Mouse (Mus musculus) heart, embryonic 16.5 days (tissue): ENCODE data around the gene Aqp8. TPM values are rescaled to one million over a fixed set of nuclear protein-coding genes. Genes with fewer than 3 reads are reported as not detected.

ENCODE experiments used
- ATAC-seq: fragments of 200-750 bp; cut with Nextera tagmentation; replicated peaks from 2 replicates; pipeline ENCODE4 v1.8.0; 2017; ENCODE audit warnings: moderate number of reproducible peaks; ENCODE audit not compliant: insufficient read depth, low FRiP score; ENCODE audit errors: extremely low read depth
- H3K27ac ChIP-seq: fragments of 300-500 bp; sonication (generic); 2 replicates; pipeline ENCODE4 v1.5.1; 2014; ENCODE audit warnings: mild to moderate bottlenecking, low read length, control low read depth, moderate library complexity
- H3K27me3 ChIP-seq: fragments of 300-500 bp; sonication (generic); 2 replicates; pipeline ENCODE4 v1.6.1; 2014; ENCODE audit warnings: low read length, mixed read lengths; ENCODE audit not compliant: control insufficient read depth, insufficient read depth
- H3K36me3 ChIP-seq: fragments of 300-500 bp; sonication (generic); 2 replicates; pipeline ENCODE4 v1.6.1; 2014; ENCODE audit not compliant: control insufficient read depth, insufficient read depth
- H3K4me1 ChIP-seq: fragments of 300-500 bp; sonication (generic); 2 replicates; pipeline ENCODE4 v1.6.1; 2014; ENCODE audit warnings: low read length, mixed read lengths; ENCODE audit not compliant: control insufficient read depth, insufficient read depth
- H3K4me2 ChIP-seq: fragments of 300-500 bp; sonication (generic); 2 replicates; pipeline ENCODE4 v1.6.1; 2014; ENCODE audit warnings: low read depth, mild to moderate bottlenecking, control low read depth, low read length
- H3K4me3 ChIP-seq: fragments of 300-500 bp; sonication (generic); 2 replicates; pipeline ENCODE4 v1.5.1; 2014; ENCODE audit warnings: mild to moderate bottlenecking, control low read depth, low read length
- H3K9ac ChIP-seq: fragments of 300-500 bp; sonication (generic); 2 replicates; pipeline ENCODE4 v1.6.1; 2014; ENCODE audit warnings: low read length, control low read depth
- H3K9me3 ChIP-seq: fragments of 300-500 bp; sonication (generic); replicated peaks from 2 replicates; pipeline ENCODE4 v1.6.1; 2016; ENCODE audit warnings: low read length; ENCODE audit not compliant: control insufficient read depth
- WGBS: fragments of 180-500 bp; shearing (Covaris S2); extraction: QIAGEN DNeasy Blood & Tissue Kit; methylation state at CpG from one replicate; pipeline ENCODE4 v1.1.7; 2014; 5-methylcytosine and 5-hydroxymethylcytosine counted together
- polyA plus RNA-seq: library from polyadenylated mRNA; unstranded; fragments of >200 nt; fragmentation: Nextera tagmentation; extraction: Ambion mirVana; gene quantifications from 2 replicates; pipeline ENCODE4 v1.2.1, GENCODE M21; 2015

The Aqp8 gene
- polyA plus RNA-seq, 1 experiment from 2014 or later = 0.83 TPM

DNA sequence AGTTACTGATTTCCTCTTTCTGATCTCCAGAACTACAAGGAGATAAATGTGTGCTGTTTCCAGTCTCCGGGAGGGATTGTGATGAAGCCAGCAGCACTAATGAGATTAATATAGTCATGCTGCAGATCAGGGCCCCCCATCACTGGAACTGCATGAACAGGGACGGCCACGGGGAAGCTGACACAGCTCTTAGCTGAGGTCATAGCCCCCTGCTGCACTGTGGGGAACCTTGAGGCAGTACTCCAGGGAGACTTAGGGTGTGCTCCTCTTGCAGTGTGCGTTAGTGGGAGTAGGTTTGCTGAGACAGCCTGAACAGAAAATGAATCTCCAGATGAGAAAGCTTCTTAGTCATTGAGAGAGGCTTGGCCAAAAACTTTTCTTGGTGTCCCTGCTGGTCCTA is 30.9 kb upstream of the Aqp8 start:
- no peak for ATAC-seq

DNA sequence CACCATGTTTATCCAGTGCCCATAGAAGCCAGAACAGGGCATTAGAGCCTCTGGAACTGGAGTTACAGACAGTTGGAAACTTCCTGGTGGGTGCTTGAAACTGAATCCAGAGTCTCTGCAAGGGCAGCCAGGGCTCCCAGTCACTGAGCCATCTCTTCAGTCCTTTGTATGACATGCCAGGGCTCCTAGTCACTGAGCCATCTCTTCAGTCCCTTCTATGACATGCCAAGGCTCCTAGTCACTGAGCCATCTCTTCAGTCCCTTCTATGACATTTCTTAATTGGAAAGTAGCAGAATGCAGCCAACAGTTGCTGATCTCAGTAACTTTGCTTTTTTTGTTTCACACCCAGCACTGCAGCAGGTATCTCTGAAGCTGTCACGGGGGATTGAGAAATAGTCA is 20.0 kb upstream of the Aqp8 start:
- no peak for ATAC-seq
- no peaks in the 10 kb centered on the region for H3K36me3 ChIP-seq
- no peak overlapping the region for H3K27ac ChIP-seq
- H3K4me1 ChIP-seq = no peaks in the 10 kb centered on the region
- peaks cover 2% of the 10 kb centered on the region; the same call in 1 of the 2 replicates for H3K9me3 ChIP-seq
- no peak overlapping the region for H3K4me3 ChIP-seq
- no peak overlapping the region for H3K4me2 ChIP-seq
- H3K9ac ChIP-seq = no peak overlapping the region
- H3K27me3 ChIP-seq = no peaks in the 10 kb centered on the region
- 53% methylated on average over 1 of the region's 1 CpGs for WGBS

More for the DNA sequence above, 30.9 kb upstream of the Aqp8 start:
- Histone ChIP-seq H3K27ac (no peak overlapping the region), H3K9ac (no peak overlapping the region), H3K4me2 (no peak overlapping the region), H3K4me1 (no peaks in the 10 kb centered on the region), H3K9me3 (no peaks in the 10 kb centered on the region), H3K27me3 (no peaks in the 10 kb centered on the region), H3K36me3 (peaks cover 4% of the 10 kb centered on the region; the same call in 1 of the 2 replicates), H3K4me3 (no peak overlapping the region)
- WGBS = 68% methylated on average over 4 of the region's 4 CpGs

DNA sequence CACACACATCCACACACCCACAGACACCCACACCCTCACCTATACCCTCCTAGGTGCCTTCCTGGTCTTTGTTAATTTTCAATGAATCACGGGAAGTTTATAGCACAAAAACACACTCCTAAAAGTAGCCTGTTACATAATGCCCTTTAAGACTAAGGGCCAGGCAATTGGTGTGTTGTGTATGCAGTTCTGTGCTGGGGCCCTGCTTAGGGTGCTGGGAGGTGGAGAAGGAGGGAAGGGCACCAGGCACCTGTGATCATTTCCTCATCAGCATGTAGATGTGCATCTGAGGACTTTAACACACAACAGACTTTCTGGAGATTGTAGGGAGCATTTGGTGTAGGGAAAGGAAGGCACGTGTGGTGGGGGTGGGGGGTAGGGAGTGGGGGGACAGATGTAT is 13.3 kb upstream of the Aqp8 start:
- Histone ChIP-seq H3K9ac (no peak overlapping the region), H3K36me3 (no peaks in the 10 kb centered on the region), H3K4me1 (no peaks in the 10 kb centered on the region), H3K9me3 (no peaks in the 10 kb centered on the region), H3K27ac (no peak overlapping the region), H3K27me3 (no peaks in the 10 kb centered on the region), H3K4me3 (no peak overlapping the region), H3K4me2 (no peak overlapping the region)
- ATAC-seq = no peak
- 87% methylated on average over 2 of the region's 2 CpGs for WGBS

DNA sequence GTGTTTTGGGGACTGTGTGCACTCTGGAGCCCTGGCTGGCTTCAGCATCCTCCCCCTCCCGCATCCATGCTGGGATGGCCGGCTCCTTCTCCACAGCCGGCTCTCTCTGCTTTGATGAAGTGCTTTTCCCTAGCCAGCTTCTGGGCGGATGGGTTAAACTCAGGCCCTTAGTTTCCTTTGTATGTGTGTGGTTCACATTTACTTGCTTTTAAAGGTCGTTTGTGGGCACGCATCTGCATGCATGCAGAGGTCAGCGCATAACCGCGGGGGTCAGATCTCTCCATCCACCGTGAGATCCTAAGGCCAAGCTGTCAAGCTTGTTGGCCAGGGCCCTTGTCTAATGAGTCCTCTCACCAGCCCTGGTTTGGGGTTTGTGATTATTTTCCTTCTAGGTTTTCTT is 12.4 kb upstream of the Aqp8 start:
- H3K27me3 ChIP-seq = no peaks in the 10 kb centered on the region
- no peaks in the 10 kb centered on the region for H3K4me1 ChIP-seq
- H3K36me3 ChIP-seq = no peaks in the 10 kb centered on the region
- no peak overlapping the region for H3K4me3 ChIP-seq
- H3K9me3 ChIP-seq = no peaks in the 10 kb centered on the region
- 73% methylated on average over 10 of the region's 10 CpGs for WGBS
- H3K9ac ChIP-seq = no peak overlapping the region
- no peak overlapping the region for H3K4me2 ChIP-seq
- ATAC-seq = no peak
- H3K27ac ChIP-seq = no peak overlapping the region

DNA sequence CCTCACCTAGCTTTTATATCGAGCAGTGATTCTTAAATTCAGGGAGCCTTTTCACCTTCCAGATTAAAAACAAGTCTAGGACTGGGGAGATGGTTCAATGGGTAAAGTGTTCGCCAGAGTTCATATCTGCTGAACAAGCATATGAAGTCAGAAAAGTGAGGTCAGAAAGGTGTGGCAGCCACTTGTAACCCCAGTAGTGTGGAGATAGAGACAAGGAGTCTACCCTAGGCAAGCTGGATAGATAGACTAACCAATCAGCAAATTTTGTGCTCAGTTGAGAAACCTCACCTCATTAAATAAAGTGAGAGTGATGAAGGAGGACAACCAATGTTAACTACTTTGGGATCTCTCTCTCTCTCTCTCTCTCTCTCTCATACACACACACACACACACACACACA is 11.6 kb upstream of the Aqp8 start:
- H3K9me3 ChIP-seq = no peaks in the 10 kb centered on the region
- H3K4me1 ChIP-seq = no peaks in the 10 kb centered on the region
- H3K4me2 ChIP-seq = no peak overlapping the region
- no peak for ATAC-seq
- H3K27me3 ChIP-seq = no peaks in the 10 kb centered on the region
- no peak overlapping the region for H3K9ac ChIP-seq
- H3K36me3 ChIP-seq = no peaks in the 10 kb centered on the region
- 84% methylated on average over 2 of the region's 2 CpGs for WGBS
- no peak overlapping the region for H3K4me3 ChIP-seq
- no peak overlapping the region for H3K27ac ChIP-seq

DNA sequence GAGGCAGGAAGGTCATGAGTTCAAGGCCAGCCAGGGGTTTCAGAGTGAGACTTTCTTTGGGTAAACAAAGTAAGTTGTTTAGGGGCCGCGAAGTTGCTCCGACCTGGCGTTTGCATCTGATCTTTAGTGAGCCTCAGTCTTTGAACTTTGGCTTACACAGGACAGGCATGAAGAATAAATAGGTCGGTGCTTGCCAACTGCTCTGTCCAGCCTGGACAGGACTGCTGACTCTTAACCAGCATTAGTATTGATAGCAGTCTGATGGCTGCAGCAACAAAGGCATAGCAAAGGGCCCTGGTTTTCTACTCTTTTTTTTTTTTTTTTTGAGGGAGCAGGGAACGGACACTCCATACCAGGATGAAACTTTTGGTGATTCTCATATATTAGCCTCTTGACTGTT is 9.5 kb upstream of the Aqp8 start:
- ATAC-seq = no peak
- 50% methylated on average over 6 of the region's 6 CpGs for whole genome bisulfite sequencing
- H3K4me3 ChIP-seq = no peak overlapping the region
- no peaks in the 10 kb centered on the region for H3K4me1 ChIP-seq
- H3K4me2 ChIP-seq = no peak overlapping the region
- no peaks in the 10 kb centered on the region for H3K36me3 ChIP-seq
- H3K9me3 ChIP-seq = no peaks in the 10 kb centered on the region
- no peaks in the 10 kb centered on the region for H3K27me3 ChIP-seq
- H3K27ac ChIP-seq = no peak overlapping the region
- no peak overlapping the region for H3K9ac ChIP-seq

DNA sequence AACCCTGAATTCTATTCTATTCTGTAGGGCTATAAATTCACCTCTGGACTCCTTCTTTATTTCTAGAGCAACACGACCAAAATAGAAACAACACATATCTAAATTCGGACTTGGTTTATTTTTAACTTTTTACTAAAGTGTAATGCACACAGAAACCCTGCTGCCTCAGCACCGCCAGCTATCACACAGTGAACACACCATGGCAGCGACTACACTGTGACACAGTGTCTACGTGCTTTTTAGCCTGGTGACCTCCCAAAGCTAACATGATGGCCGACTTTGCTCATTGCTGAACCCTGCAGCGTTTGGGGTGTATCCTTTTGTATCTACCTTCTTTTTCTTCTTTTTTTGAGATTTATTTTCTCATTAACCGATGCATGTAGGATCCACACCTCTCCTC is 9.0 kb upstream of the Aqp8 start:
- Histone ChIP-seq H3K27ac (no peak overlapping the region), H3K36me3 (no peaks in the 10 kb centered on the region), H3K9ac (no peak overlapping the region), H3K4me1 (no peaks in the 10 kb centered on the region), H3K27me3 (no peaks in the 10 kb centered on the region), H3K4me2 (no peak overlapping the region), H3K9me3 (no peaks in the 10 kb centered on the region), H3K4me3 (no peak overlapping the region)
- no peak for ATAC-seq
- 56% methylated on average over 8 of the region's 8 CpGs for WGBS

DNA sequence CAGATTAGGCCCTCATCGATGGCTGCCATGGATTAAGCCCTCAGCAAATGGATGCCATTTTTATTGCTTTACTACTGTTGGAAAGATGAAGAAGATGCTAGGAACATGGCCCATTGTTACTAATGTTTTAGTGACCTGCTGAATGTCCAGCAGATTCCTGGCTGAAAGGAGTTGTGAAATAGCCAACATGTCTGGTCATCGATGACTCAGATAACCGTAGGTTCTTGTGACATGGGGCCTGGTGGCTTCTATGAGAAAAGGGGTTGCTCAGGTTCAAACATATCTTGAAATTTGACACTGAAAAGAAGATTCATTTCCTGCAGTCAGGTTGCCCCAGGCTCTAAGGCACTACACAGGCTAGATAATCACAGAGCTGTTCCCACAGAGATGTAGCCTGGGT is 7.0 kb upstream of the Aqp8 start:
- Histone ChIP-seq H3K27me3 (no peaks in the 10 kb centered on the region), H3K9ac (no peak overlapping the region), H3K4me2 (no peak overlapping the region), H3K4me1 (no peaks in the 10 kb centered on the region), H3K27ac (no peak overlapping the region), H3K4me3 (no peak overlapping the region), H3K36me3 (no peaks in the 10 kb centered on the region), H3K9me3 (no peaks in the 10 kb centered on the region)
- no peak for ATAC-seq
- WGBS = 86% methylated on average over 3 of the region's 3 CpGs

DNA sequence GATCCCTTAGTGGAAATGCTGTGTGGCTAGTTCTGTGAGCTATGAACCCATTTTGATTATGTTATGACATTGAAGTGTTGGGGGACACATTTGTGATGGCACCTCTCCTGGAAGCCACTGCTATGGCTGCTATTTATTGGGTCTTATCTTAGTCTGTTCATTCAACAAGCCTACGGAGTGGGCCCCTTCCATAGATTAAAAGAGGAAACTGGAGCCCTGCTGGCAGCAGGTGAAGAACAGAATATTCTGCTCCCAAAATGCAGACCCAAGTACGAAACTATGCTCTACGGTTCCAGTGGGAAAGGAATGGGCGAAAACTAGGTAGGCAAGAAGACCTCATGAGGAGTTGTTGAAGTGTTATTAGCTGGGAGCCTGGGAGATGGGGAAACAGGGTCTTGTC is 3.8 kb upstream of the Aqp8 start:
- 82% methylated on average over 4 of the region's 4 CpGs for WGBS
- no peaks in the 10 kb centered on the region for H3K36me3 ChIP-seq
- H3K9ac ChIP-seq = no peak overlapping the region
- H3K9me3 ChIP-seq = no peaks in the 10 kb centered on the region
- H3K27me3 ChIP-seq = no peaks in the 10 kb centered on the region
- peaks cover 8% of the 10 kb centered on the region; the same call in 1 of the 2 replicates for H3K4me1 ChIP-seq
- ATAC-seq = no peak
- H3K27ac ChIP-seq = no peak overlapping the region
- H3K4me3 ChIP-seq = no peak overlapping the region
- no peak overlapping the region for H3K4me2 ChIP-seq

DNA sequence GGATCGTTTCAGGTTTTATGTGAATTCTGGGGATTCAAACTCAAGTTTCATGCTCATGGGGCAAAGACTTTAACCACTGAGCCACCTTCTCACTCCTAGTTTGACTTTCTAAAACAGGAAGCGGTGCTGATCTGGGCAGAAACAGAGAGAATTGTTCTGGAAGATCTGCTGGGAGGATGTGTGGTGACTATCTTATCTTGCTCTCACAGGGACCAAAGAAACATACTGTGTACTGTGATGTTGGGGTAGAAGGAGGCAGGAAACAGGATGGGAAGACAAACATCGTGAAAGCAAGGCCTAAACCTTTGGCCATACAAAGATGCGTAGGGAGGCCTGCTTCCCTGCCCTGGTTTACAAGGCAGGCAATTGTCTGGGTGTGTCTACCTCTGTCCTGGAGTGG is 2.8 kb upstream of the Aqp8 start:
- Histone ChIP-seq H3K9ac (no peak overlapping the region), H3K4me2 (no peak overlapping the region), H3K4me3 (no peak overlapping the region), H3K36me3 (no peaks in the 10 kb centered on the region), H3K27ac (no peak overlapping the region), H3K4me1 (peaks cover 8% of the 10 kb centered on the region; the same call in 1 of the 2 replicates), H3K27me3 (no peaks in the 10 kb centered on the region), H3K9me3 (no peaks in the 10 kb centered on the region)
- 56% methylated on average over 4 of the region's 4 CpGs for WGBS
- ATAC-seq = no peak
